Mouse (Mus musculus) heart, embryonic 16.5 days (tissue): ENCODE measurements around the gene S100a6. TPM values are rescaled to one million over a fixed set of nuclear protein-coding genes. Genes with fewer than 3 reads are reported as not detected.

Experiments
- ATAC-seq: fragments of 200-750 bp; cut with Nextera tagmentation; replicated peaks from 2 replicates; pipeline ENCODE4 v1.8.0; 2017; ENCODE audit warnings: moderate number of reproducible peaks; ENCODE audit not compliant: insufficient read depth, low FRiP score; ENCODE audit errors: extremely low read depth
- H3K27ac ChIP-seq: fragments of 300-500 bp; sonication (generic); 2 replicates; pipeline ENCODE4 v1.5.1; 2014; ENCODE audit warnings: mild to moderate bottlenecking, low read length, control low read depth, moderate library complexity
- H3K27me3 ChIP-seq: fragments of 300-500 bp; sonication (generic); 2 replicates; pipeline ENCODE4 v1.6.1; 2014; ENCODE audit warnings: low read length, mixed read lengths; ENCODE audit not compliant: control insufficient read depth, insufficient read depth
- H3K36me3 ChIP-seq: fragments of 300-500 bp; sonication (generic); 2 replicates; pipeline ENCODE4 v1.6.1; 2014; ENCODE audit not compliant: control insufficient read depth, insufficient read depth
- H3K4me1 ChIP-seq: fragments of 300-500 bp; sonication (generic); 2 replicates; pipeline ENCODE4 v1.6.1; 2014; ENCODE audit warnings: low read length, mixed read lengths; ENCODE audit not compliant: control insufficient read depth, insufficient read depth
- H3K4me2 ChIP-seq: fragments of 300-500 bp; sonication (generic); 2 replicates; pipeline ENCODE4 v1.6.1; 2014; ENCODE audit warnings: low read depth, mild to moderate bottlenecking, control low read depth, low read length
- H3K4me3 ChIP-seq: fragments of 300-500 bp; sonication (generic); 2 replicates; pipeline ENCODE4 v1.5.1; 2014; ENCODE audit warnings: mild to moderate bottlenecking, control low read depth, low read length
- H3K9ac ChIP-seq: fragments of 300-500 bp; sonication (generic); 2 replicates; pipeline ENCODE4 v1.6.1; 2014; ENCODE audit warnings: low read length, control low read depth
- H3K9me3 ChIP-seq: fragments of 300-500 bp; sonication (generic); replicated peaks from 2 replicates; pipeline ENCODE4 v1.6.1; 2016; ENCODE audit warnings: low read length; ENCODE audit not compliant: control insufficient read depth
- WGBS: fragments of 180-500 bp; shearing (Covaris S2); extraction: QIAGEN DNeasy Blood & Tissue Kit; methylation state at CpG from one replicate; pipeline ENCODE4 v1.1.7; 2014; 5-methylcytosine and 5-hydroxymethylcytosine counted together
- polyA plus RNA-seq: library from polyadenylated mRNA; unstranded; fragments of >200 nt; fragmentation: Nextera tagmentation; extraction: Ambion mirVana; gene quantifications from 2 replicates; pipeline ENCODE4 v1.2.1, GENCODE M21; 2015

Gene S100a6
- polyA plus RNA-seq, 1 experiment from 2014 or later = 61.6 TPM

GRCm38 (mm10) chr3:90614148-90614530 lies 1.5 kb downstream of the S100a6 start:
- WGBS = 82% methylated on average over 6 of the region's 6 CpGs
- H3K36me3 ChIP-seq = no peaks in the 10 kb centered on the region
- H3K4me3 ChIP-seq = no peak overlapping the region
- H3K27ac ChIP-seq = no peak overlapping the region
- H3K9ac ChIP-seq = no peak overlapping the region
- peak overlapping the region; percentile 4; the same call in 1 of the 2 replicates for H3K4me2 ChIP-seq
- no peak for ATAC-seq
- H3K27me3 ChIP-seq = no peaks in the 10 kb centered on the region
- H3K4me1 ChIP-seq = peaks cover 10% of the 10 kb centered on the region
- H3K9me3 ChIP-seq = no peaks in the 10 kb centered on the region

DNA sequence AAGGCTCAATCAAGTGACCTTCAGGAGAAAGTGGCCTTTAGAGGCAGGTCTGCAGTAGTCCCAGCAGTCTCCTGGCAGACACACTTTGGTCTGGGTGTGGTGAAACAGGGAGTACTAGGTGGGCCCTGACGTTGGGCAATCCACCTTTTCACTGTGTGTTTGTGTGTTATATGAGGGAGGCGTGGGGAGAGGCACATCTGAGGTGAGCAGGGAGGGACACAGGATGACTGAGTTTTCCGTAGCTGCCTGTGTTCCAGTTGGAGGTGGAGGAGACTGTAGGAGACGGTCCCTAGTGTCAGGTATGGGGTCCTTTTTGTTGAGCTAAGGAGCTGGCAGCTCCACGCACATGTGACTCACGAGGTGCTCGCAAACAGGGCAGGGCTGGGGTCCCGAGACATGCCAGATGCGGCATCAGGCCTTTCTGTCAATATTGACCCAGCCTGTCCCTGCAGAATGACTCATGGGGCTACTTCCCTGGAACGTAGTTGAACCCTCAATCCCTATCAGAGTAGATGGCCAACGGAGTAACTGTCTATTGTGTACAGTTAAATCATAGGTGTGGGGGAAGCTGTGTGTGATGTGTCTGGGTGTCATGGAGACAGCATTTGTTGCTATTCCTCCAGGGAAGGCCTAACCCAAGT lies 2.0 kb downstream of the S100a6 start:
- no peak overlapping the region for H3K27ac ChIP-seq
- H3K36me3 ChIP-seq = no peaks in the 10 kb centered on the region
- peak overlapping the region; percentile 43; the same call in 1 of the 2 replicates for H3K4me2 ChIP-seq
- H3K9ac ChIP-seq = no peak overlapping the region
- 76% methylated on average over 11 of the region's 11 CpGs for WGBS
- no peaks in the 10 kb centered on the region for H3K27me3 ChIP-seq
- H3K9me3 ChIP-seq = no peaks in the 10 kb centered on the region
- H3K4me1 ChIP-seq = peaks cover 10% of the 10 kb centered on the region
- no peak overlapping the region for H3K4me3 ChIP-seq
- ATAC-seq = no peak

- Histone ChIP-seq H3K9me3 (no peaks in the 10 kb centered on the region), H3K4me2 (peak overlapping the region; percentile 43), H3K27me3 (no peaks in the 10 kb centered on the region), H3K4me3 (no peak overlapping the region; the same call in 1 of the 2 replicates), H3K9ac (no peak overlapping the region), H3K27ac (no peak overlapping the region), H3K4me1 (peaks cover 10% of the 10 kb centered on the region), H3K36me3 (no peaks in the 10 kb centered on the region)
- peak; percentile 57 for ATAC-seq
- WGBS = 6% methylated on average over 7 of the region's 7 CpGs
These were observed 2.7 kb downstream of the S100a6 start for GRCm38 (mm10) chr3:90615415-90615814.

- Histone ChIP-seq H3K27ac (no peak overlapping the region), H3K9me3 (no peaks in the 10 kb centered on the region), H3K9ac (no peak overlapping the region), H3K4me2 (peak overlapping the region; percentile 43; the same call in 1 of the 2 replicates), H3K4me3 (no peak overlapping the region), H3K27me3 (no peaks in the 10 kb centered on the region), H3K4me1 (peaks cover 10% of the 10 kb centered on the region), H3K36me3 (no peaks in the 10 kb centered on the region)
- WGBS = 67% methylated on average over 1 of the region's 1 CpGs
- no peak for ATAC-seq
These were observed 3.2 kb downstream of the S100a6 start for GRCm38 (mm10) chr3:90615911-90616310.

GRCm38 (mm10) chr3:90617586-90617985 lies 4.9 kb downstream of the S100a6 start:
- H3K4me3 ChIP-seq = no peak overlapping the region
- no peak overlapping the region for H3K27ac ChIP-seq
- peaks cover 10% of the 10 kb centered on the region for H3K4me1 ChIP-seq
- no peak for ATAC-seq
- H3K4me2 ChIP-seq = no peak overlapping the region
- 23% methylated on average over 1 of the region's 1 CpGs for WGBS
- H3K36me3 ChIP-seq = no peaks in the 10 kb centered on the region
- no peak overlapping the region for H3K9ac ChIP-seq
- no peaks in the 10 kb centered on the region for H3K27me3 ChIP-seq
- H3K9me3 ChIP-seq = no peaks in the 10 kb centered on the region

DNA sequence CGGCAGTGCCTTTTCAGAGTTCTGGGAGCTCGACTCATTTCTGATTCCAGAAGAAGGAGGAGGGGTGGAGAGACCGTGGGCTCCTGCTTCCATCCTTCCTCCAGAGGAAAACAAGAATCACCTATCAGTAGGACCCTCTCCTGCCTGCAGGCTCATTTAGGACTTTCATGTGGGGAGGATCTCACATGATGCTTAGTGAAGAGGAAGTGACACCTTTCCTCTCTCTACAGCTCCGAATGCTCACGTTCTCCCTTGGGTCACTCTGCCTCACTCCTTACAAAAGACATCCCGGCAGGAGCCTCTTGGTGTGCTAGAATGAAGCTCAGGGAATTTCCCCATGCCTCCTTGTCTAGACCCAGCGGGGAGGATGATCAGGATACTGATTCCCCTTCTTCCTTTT lies 8.9 kb downstream of the S100a6 start:
- 38% methylated on average over 7 of the region's 7 CpGs for WGBS
- no peak overlapping the region for H3K9ac ChIP-seq
- no peak for ATAC-seq

GRCm38 (mm10) chr3:90623435-90624071 lies 10.9 kb downstream of the S100a6 start:
- WGBS = 26% methylated on average over 2 of the region's 2 CpGs
- Histone ChIP-seq H3K9ac (no peak overlapping the region), H3K9me3 (no peaks in the 10 kb centered on the region), H3K4me2 (no peak overlapping the region), H3K27me3 (no peaks in the 10 kb centered on the region), H3K4me1 (peaks cover 5% of the 10 kb centered on the region), H3K36me3 (no peaks in the 10 kb centered on the region), H3K27ac (no peak overlapping the region), H3K4me3 (no peak overlapping the region)
- no peak; the same call in 1 of the 2 replicates for ATAC-seq

More for the DNA sequence above, 8.9 kb downstream of the S100a6 start:
- Histone ChIP-seq H3K27me3 (no peaks in the 10 kb centered on the region), H3K4me3 (no peak overlapping the region), H3K4me1 (peaks cover 5% of the 10 kb centered on the region), H3K36me3 (no peaks in the 10 kb centered on the region), H3K27ac (no peak overlapping the region), H3K9me3 (no peaks in the 10 kb centered on the region), H3K4me2 (no peak overlapping the region)

DNA sequence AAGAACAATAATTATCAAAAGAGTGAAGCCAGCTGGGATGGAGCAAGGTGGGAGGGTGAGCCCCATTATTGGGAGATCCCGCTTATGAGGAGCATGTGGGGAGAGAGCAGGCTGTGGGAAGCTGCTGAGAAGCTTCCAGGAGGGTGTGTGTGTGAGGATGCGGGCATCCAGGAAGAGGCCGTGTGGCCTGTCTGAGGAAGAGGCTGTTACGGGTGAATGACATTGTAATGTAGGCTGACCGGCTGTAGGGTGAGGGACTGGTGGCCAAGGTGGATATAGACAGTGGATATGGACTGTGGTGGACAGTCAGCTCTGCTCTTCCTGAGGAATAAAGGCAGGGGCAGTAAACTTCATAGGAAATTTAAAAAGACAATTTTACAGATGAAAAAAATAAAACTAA lies 12.8 kb downstream of the S100a6 start:
- H3K4me3 ChIP-seq = no peak overlapping the region
- H3K27me3 ChIP-seq = no peaks in the 10 kb centered on the region
- H3K4me2 ChIP-seq = no peak overlapping the region
- H3K36me3 ChIP-seq = no peaks in the 10 kb centered on the region
- peaks cover 5% of the 10 kb centered on the region for H3K4me1 ChIP-seq
- H3K9ac ChIP-seq = no peak overlapping the region
- WGBS = 79% methylated on average over 5 of the region's 5 CpGs
- H3K27ac ChIP-seq = no peak overlapping the region
- no peak for ATAC-seq
- H3K9me3 ChIP-seq = no peaks in the 10 kb centered on the region

DNA sequence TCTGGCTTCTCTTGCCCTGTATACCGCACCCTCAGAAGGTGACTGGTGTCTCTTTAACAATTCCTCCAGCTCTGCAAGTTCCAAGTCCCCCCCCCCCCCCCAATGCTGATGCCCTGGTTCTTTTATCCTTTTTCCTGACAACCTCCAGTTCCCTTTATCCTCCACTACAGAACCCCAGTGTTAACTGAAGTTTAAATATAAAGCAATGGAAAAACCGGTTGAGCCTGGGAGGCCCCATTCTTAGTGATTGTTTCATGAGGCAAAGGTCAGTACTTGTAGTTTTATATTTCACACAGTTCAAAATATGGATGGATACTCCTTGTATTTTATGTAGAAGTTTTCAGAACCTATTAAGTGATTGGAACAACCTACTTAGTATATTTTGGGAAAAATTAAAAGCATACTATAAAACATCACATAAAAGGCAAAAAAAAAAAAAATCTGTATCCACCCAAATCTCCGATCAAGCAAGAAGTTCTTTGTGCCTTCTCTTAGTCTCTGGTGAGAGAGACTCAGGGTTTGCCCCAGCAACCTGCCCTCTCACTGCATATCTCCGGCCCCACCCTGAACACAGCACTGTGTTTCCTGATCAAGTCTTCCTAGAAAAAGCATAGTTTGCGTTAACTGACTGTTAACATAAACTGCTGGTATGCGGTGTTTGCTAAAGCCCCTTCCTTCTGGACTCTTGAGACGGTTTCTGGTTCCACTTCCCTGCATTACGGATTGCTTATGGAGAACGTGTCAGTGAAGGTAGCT lies 13.8 kb downstream of the S100a6 start:
- WGBS = 65% methylated on average over 9 of the region's 9 CpGs
- Histone ChIP-seq H3K4me1 (peaks cover 5% of the 10 kb centered on the region), H3K36me3 (no peaks in the 10 kb centered on the region), H3K9ac (no peak overlapping the region), H3K27ac (no peak overlapping the region), H3K27me3 (no peaks in the 10 kb centered on the region), H3K4me3 (no peak overlapping the region), H3K9me3 (no peaks in the 10 kb centered on the region), H3K4me2 (no peak overlapping the region)
- ATAC-seq = no peak
